Comparison of ENCODE assay signal across 11 mouse cellular contexts in genomic region chr19:53075896-53076237, GRCm38 (mm10). TPM values are rescaled to one million over a fixed set of nuclear protein-coding genes. Genes with fewer than 3 reads are reported as not detected.
A peak's percentile ranks its signal among the peaks of the same experiment; 100 is the strongest.
DNase-seq lines count a peak whose midpoint lies in the region; ATAC-seq and TF ChIP-seq lines count a peak whose summit lies in the region.
"Had no signal": no experiment of that assay in that cellular context is flagged by ENCODE, and none has a peak within 500 bp of the region (broad histone marks: within the 10 kb centered on the region; RNA-seq: fewer than 3 reads in every experiment).

No protein-coding gene starts in this region.

- H3K9ac ChIP-seq in kidney, postnatal 0 days (ENCODE audit: low read depth, low read length): no peak overlapping the region
- no peak overlapping the region for H3K9ac ChIP-seq in embryonic facial prominence, embryonic 12.5 days
- H3K9ac ChIP-seq in limb, embryonic 13.5 days: no peak overlapping the region
- H3K9ac ChIP-seq: hindbrain, embryonic 12.5 days; liver, embryonic 15.5 days had no signal

- WGBS in kidney, postnatal 0 days: 72% methylated on average over 11 of the region's 11 CpGs
- WGBS in embryonic facial prominence, embryonic 12.5 days: 77% methylated on average over 11 of the region's 11 CpGs
- WGBS in limb, embryonic 13.5 days: 67% methylated on average over 11 of the region's 11 CpGs

- peaks cover 32% of the 10 kb centered on the region for H3K4me1 ChIP-seq in kidney, postnatal 0 days (replicated peaks; ENCODE audit: insufficient read depth, low read length)
- H3K4me1 ChIP-seq in embryonic facial prominence, embryonic 12.5 days: peaks cover 55% of the 10 kb centered on the region
- H3K4me1 ChIP-seq in limb, embryonic 13.5 days: peaks cover 81% of the 10 kb centered on the region

- no peak overlapping the region for H3K4me3 ChIP-seq in kidney, postnatal 0 days (replicated peaks; ENCODE audit: low read depth, low read length)
- H3K4me3 ChIP-seq in embryonic facial prominence, embryonic 12.5 days: no peak overlapping the region
- no peak overlapping the region for H3K4me3 ChIP-seq in limb, embryonic 13.5 days
- H3K4me3 ChIP-seq: hindbrain, embryonic 12.5 days; liver, embryonic 15.5 days; midbrain, embryonic 10.5 days had no signal

- no peak for TF ChIP-seq CTCF in kidney, postnatal 0 days (IDR thresholded peaks at IDR 0.05; ENCODE audit: low read depth)

- H3K9me3 ChIP-seq in kidney, postnatal 0 days (replicated peaks; ENCODE audit: low read length): no peaks in the 10 kb centered on the region
- H3K9me3 ChIP-seq in embryonic facial prominence, embryonic 12.5 days: no peaks in the 10 kb centered on the region
- 0 out of 2 replicates have a peak, but pooled peaks cover 3% of the 10 kb centered on the region for H3K9me3 ChIP-seq in limb, embryonic 13.5 days
- H3K9me3 ChIP-seq: hindbrain, embryonic 12.5 days; liver, embryonic 15.5 days; midbrain, embryonic 10.5 days had no signal

- H3K27ac ChIP-seq in kidney, postnatal 0 days: peak overlapping the region; percentile 62
- H3K27ac ChIP-seq in embryonic facial prominence, embryonic 12.5 days: peak overlapping the region; percentile 76
- peak overlapping the region; percentile 78 for H3K27ac ChIP-seq in limb, embryonic 13.5 days
- H3K27ac ChIP-seq: hindbrain, embryonic 12.5 days; liver, embryonic 15.5 days; midbrain, embryonic 10.5 days had no signal

- no peak overlapping the region for H3K4me2 ChIP-seq in kidney, postnatal 0 days (ENCODE audit: low read length)
- no peak overlapping the region for H3K4me2 ChIP-seq in embryonic facial prominence, embryonic 12.5 days (replicated peaks)
- H3K4me2 ChIP-seq in limb, embryonic 13.5 days (replicated peaks): peak overlapping the region; percentile 9; the same call in 1 of the 2 replicates
- H3K4me2 ChIP-seq: hindbrain, embryonic 12.5 days; liver, embryonic 15.5 days had no signal

- no peak for ATAC-seq in kidney, postnatal 0 days (replicated peaks; ENCODE audit: low FRiP score, low read depth)
- no peak for ATAC-seq in embryonic facial prominence, embryonic 12.5 days (ENCODE audit: insufficient number of reproducible peaks, insufficient read depth, low FRiP score, low TSS enrichment)
- no peak for ATAC-seq in limb, embryonic 13.5 days (ENCODE audit: low FRiP score, low read depth)

- no peaks in the 10 kb centered on the region for H3K27me3 ChIP-seq in kidney, postnatal 0 days (ENCODE audit: insufficient read depth, low read length)
- no peaks in the 10 kb centered on the region for H3K27me3 ChIP-seq in embryonic facial prominence, embryonic 12.5 days
- H3K27me3 ChIP-seq in limb, embryonic 13.5 days: no peaks in the 10 kb centered on the region
- H3K27me3 ChIP-seq: hindbrain, embryonic 12.5 days had no signal

- peak; percentile 23 for DNase-seq in gastrocnemius, postnatal 25 days
- no peak for DNase-seq in gastrocnemius, postnatal 4 days (ENCODE audit: low spot score in 2 of 2)
- DNase-seq in kidney, postnatal 0 days (ENCODE audit: low spot score): no peak
- no peak for DNase-seq in kidney, postnatal 10 days
- no peak for DNase-seq in embryo, embryonic 11 days
- no peak for DNase-seq in layer of hippocampus, adult 11-12 months (ENCODE audit: low spot score)

- no peaks in the 10 kb centered on the region for H3K36me3 ChIP-seq in kidney, postnatal 0 days (ENCODE audit: insufficient read depth, low read length)
- H3K36me3 ChIP-seq in embryonic facial prominence, embryonic 12.5 days: no peaks in the 10 kb centered on the region
- no peaks in the 10 kb centered on the region for H3K36me3 ChIP-seq in limb, embryonic 13.5 days
- H3K36me3 ChIP-seq: hindbrain, embryonic 12.5 days; liver, embryonic 15.5 days; midbrain, embryonic 10.5 days had no signal

RNA-seq across cellular contexts. Expression of gene Xpnpep1, which starts 35.9 kb away (rescaled TPM):
- 10 to 100 TPM; 52.6 to 57.3 TPM for total RNA-seq in gastrocnemius, postnatal 25 days (2021)
- total RNA-seq in gastrocnemius, postnatal 4 days (2021): 10 to 100 TPM; 85.3 to 91.8 TPM
- 147 and 164 TPM in 2 replicates for polyA plus RNA-seq in kidney, postnatal 0 days (2015; fragmentation: Nextera tagmentation; extraction: Ambion mirVana)
- 163 and 167 TPM in 2 replicates for polyA plus RNA-seq in embryonic facial prominence, embryonic 12.5 days (2016; fragmentation: Nextera tagmentation; extraction: Ambion mirVana)
- 153 and 163 TPM in 2 replicates for polyA plus RNA-seq in limb, embryonic 13.5 days (2015; fragmentation: Nextera tagmentation; extraction: Ambion mirVana)
